Mouse (Mus musculus) kidney, postnatal 14 days (tissue): ENCODE results near the gene Bub1b.

Experiments
- DNase-seq: peaks from one replicate; pipeline ENCODE4 v3.0.0; 2022; ENCODE audit warnings: mixed read lengths

The Bub1b gene

DNA sequence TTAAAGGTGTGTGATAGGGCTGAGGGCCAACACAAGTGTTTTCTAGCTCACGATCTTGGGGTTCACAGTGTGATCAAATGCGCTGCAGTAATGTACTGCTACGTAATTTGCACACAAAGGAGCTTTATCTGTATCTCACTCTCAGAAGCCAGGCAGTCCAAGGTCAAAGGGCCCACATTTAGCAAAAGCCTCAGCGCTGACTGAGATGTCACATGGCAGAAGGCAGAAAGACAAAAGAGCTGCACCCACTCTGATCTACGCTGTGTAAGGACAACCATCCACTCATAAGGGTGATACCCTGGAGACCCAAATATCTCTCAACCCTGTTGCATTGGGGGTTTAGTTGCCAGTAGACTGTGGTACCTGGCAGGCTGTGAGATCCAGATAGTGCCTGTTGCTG, 69.2 kb downstream of the Bub1b start:
- DNase-seq: no peak

DNA sequence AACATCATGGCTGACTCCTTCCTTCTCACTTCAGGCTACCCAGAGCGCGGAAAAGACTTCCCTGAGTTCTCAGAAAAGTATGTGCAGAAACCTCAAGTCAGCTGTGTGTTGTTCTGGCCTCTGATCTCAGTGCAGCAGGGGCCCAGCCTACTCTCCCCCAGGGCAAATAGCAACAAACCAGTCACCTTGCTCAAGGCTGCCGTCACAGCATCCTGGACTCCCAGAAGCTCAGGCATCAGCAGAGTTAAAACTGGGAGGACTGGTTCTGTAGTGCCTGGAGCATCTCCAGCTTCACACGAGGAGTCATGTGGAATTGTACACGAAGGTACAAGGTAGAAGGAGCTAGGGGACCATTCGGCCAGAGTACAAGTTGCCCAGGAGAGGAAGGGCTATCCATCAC, 71.2 kb downstream of the Bub1b start:
- peak; percentile 82 for DNase-seq

DNA sequence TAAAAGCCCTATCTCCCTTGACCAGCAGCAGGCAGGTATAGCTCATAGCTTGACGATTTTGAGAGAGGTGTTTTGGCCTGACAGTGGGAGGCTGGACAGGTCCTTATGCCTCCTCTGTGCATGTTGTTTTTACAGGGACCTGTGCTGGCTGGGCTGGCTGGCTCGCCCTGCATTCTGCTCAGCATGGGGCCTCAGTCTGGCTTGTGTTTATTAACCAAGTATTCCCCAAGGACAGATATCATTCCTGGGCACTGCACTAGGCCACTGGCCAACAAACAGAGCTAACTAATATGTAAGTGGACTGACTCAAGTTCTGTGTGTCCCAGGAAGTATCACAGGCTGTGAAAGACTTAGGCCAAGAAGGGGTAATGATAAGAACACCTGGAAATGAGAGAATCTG, 71.8 kb downstream of the Bub1b start:
- DNase-seq: peak; percentile 79

DNA sequence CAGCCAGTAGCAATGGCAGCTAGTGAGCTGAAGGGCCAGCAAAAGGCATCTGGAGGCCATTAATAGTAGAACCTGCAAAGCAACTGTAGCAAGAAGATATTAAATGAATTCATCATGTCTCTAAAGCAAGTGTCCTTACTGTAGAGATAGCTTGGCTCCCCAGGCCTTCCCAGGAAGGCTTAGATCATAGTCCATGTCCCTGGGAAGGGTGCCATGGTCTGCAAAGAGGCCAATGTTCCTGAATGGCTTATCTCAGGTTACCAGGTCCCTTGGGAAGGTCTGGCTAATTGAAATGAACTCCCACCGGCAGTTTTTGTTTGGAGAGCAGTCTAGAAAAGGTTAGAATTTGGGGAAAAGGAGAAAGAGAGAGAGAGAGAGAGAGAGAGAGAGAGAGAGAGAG, 73.7 kb downstream of the Bub1b start:
- no peak for DNase-seq

DNA sequence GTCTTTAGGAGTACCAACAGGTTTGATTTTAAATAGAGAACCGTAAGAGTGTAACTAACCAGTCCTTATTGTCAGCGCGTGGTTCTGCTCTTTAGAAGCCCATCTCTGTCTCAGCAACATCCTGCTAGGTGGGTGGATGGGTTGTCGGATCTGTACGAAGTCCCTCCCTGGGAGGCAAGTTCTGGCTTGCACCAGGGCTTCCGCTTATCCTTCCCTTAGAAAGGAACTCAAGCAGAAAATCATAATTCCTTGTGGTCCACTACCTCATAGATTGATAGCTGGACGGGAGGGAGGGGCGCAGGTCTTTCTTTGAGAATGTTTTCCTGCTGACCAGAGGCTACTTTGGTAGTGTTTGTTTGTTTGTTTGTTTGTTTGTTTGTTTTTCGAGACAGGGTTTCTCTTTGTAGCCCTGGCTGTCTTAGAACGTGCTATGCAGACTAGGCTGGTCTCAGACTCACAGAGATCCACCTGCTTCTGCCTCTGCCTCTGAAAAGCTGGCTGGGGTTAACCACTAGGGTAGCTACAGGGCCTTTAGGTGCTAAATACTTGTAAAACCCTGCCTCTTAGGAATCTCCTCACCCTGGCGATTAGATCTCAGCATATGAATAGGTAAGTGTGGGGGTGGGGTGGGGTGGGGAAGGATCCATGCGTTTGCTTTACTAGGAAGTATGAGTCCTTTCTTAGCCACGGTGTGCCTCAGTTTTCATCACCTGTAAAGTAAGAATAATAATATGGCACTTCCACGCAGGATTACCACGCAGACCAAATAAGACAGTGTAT, 75.9 kb downstream of the Bub1b start:
- DNase-seq: no peak

DNA sequence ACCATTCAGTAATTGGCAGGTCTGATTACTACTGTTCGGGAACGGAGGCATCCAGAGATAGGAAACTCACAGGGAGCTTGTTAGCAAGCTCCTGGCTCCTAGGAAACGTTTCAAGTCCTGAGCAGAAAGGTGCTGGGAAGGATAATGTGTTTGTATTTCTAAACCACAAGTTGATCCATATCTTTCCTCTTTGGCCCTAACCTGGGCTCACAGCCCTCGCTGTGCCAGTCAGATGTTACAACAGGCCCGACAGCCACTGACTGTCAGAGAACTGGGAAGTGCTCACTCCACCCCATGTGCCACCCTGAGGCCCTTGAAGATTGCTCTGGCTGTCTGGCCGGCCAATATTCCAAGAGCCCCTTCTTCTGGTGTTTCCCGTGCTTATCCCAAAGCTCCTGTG, 76.5 kb downstream of the Bub1b start:
- no peak for DNase-seq

DNA sequence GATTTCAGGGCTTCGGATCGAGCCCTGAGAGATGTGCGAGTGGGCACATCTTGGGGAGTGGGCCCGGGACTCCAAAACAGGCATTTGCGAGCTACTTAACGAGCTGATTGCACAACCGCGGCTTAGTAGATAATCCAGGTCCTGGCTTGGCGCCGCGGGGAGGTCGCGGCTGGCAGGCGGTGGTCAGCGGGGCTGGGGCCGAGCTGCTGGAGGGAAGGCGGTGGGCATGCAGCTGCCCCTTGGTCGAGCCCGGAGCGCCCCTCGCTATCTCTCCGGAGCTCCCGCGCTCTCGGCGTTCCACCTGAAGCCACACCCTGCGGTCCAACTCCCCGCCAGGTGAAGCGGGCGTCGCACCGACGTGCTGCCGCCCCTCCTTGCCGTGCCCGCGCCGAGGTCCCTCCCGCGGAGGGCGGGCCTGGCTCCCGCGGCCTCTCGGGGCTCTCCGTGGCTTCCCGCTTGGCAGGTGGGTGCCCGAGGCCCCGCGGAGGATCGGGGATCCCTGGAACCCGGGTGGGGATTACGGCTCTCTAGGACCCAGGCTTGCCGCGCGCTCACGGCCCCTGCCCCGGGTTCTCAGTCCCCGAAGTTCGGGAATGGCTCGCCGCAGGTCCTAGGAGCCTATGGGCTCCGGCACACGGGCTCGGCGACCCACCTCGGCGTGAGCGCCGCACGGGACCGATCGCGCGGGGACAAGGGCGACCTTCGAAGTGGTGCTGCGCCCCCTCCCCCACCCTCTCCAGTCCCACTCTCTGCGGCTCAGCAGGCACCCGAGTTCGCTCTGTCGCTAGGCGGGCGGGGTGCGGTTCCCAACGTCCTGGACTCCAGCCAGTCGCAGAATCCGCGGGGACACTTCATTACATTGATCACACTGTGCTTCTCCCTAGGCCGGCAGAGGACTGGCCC, 79.1 kb downstream of the Bub1b start:
- DNase-seq: peak; percentile 49

DNA sequence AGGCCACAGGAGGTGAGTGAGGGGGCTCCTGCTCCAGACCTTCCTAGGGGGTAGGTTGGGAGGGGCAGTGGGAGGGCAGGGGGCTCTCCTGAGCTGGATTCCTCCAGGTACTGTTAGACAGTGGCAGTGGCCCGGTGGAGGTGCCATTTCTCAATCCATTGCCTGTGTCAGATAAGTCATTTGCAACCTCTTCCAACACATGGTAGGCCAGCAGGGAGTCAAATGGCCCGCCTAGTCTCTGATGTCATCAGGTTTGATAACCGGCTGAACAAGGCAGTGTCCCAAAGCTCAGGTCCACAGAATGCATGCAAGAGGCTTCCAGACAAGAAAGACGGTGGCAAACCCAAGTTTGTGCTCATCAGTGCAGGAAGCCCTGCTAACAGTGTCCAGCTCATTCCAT, 79.8 kb downstream of the Bub1b start:
- DNase-seq: peak; percentile 33

DNA sequence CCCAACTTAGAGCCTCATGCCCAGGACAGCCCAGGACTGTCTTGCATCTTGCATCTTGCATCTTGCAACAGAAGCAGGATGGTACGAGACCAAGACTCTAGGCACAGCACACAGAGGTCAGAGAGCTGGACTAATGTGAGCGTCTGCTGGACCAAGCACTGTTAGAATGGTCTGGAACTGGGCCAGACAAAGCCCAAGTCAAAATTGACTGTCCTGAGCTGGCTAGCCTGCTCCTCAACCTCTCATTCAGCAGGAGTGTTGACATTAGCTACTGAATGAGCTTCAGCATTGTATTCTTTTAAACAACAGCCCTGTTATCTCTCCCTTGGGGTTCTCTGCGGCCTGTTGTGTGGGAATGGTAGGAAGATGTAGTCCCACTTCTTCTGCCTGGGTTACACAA, 81.6 kb downstream of the Bub1b start:
- DNase-seq: no peak

DNA sequence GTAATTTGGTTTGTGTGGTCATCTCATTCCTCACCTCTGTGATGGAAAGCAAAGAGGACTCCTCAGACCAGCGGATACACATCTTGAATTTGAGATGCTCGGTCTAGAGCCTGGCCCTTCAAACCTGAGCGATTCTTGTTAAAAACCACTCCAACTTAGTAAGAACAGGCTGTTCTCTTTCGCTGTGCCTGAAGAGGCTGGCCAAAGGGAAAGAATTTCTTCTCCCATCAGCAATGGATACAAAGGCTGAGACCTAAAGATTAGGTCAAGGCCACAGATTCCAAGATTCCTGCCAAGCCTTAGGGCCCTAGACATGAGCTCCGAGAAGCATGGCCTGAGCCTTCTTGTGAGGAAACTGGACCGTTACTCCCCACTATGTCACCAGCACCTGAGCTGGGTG, 82.9 kb downstream of the Bub1b start:
- DNase-seq: no peak

DNA sequence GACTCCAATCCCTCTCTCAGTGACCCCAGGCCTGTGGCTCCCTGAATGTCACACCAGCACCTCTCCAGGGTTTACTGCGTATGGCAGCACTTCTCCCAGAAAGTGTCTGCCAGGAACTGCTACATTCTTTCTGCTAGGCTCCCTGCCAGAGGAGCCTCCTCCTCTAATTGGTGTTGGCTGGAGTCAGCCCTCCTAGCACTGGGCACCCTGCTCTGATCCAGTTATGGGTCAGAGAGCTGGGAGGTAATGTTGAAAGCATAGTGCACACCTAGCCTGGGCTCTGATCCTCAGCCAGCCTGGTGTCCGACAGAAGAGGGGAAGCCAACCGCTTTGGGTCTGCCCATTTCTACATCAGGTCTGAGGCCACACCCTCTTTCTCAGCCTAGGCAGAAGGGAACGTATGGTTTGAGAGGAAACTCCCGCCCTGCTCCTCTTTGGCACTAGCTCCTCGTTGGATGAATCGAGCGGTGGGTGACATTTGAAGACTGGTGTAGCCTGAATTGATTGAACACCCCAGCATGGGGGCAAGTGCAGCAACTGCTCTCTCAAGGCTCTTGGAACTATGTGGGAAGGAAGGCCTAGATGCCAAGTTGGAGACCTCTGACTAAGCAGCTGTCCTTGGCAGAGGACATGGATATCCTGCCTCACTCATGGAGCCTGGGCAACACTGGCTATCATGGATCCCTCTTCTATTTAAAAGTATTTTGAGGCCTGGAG, 84.7 kb downstream of the Bub1b start:
- DNase-seq: peak; percentile 68

DNA sequence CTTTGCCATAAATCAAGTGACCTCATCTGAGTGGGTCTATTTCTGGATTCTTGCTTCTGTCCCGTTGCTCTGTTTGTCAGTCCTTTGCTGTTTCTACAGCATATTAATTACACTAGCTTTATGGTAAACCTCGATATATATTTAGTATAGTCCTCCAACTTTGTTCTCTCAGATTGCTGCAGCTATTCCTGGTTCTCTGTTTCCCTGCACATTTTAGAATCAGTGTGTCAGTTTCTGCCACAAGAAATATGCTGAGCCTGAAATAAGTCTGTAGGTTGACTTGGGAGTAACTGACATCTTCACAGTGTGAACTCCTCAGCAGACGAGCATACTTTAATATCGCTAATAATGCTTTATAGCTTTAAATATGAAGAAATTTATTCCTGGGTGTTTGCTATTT, 87.1 kb downstream of the Bub1b start:
- DNase-seq: no peak

DNA sequence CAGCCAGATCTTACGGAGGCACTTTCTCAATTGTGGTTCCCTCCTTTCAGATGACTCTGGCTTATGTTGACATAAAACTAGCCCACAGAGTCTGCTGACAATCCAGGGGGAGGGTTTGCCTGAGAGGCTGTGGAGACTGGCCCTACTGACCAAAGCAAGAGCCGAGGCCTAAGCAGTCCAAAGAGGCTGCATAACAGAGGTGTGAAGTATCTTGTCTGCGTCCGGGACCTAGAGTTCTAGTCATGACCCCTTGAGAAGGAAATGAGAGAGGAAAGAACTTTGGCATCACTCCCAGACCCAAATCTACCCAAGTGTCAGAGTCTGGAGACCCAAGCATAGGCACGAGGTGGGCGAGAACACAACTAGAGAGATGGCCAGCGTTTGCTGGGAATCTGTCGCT, 88.7 kb downstream of the Bub1b start:
- DNase-seq: no peak

DNA sequence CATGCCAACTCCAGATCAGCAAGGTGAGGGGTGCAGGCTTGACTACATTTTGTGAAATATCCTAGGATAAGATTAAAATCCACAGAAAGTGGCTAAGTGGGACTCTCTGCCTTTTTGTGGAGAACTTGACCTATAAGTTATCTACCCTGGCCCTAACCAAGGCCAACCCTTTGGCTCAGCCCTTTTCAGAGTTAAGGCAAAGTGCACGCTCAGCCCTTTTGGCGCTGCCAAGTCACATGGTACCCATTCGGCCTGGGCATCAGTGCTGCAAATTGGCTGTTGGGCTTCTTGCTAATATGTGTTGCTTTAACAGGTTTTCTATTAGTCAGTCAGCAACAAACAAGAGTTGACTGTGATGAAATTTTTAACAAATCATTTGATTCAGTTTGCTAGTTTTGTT, 89.8 kb downstream of the Bub1b start:
- no peak for DNase-seq

DNA sequence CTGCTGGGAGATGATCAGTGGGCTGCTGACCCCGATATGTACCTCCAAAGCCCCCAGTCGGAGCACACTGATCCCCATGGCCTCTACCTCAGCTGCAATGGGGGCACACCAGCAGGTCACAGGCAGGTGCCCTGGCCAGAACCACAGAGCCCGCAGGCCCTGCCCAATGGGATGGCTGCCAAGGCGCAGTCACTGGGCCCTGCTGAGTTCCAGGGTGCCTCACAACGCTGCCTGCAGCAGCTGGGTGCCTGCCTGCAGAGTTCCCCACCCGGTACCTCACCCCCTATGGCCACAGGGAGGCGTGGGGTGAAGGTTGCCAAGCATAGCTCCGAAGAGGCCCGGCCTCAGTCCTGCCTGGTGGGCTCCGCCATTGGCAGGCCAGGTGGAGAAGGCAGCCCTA, 91.9 kb downstream of the Bub1b start:
- peak; percentile 26 for DNase-seq
